Mouse (Mus musculus) left cerebral cortex, postnatal 14 days (tissue): ENCODE data around the gene Pex12. TPM values are rescaled to one million over a fixed set of nuclear protein-coding genes. Genes with fewer than 3 reads are reported as not detected.
"Not testable (repeated sequence)": the region's sequence is repeated elsewhere in the genome, so short reads cannot be mapped to it uniquely, and the experiment has no call there.

ENCODE experiments used
- DNase-seq, 2 experiments: peaks; one replicate each; pipeline ENCODE4 v3.0.0; 2021 to 2022; ENCODE audit warnings: low spot score in 2 of 2, mixed read lengths in 1 of 2
- intact Hi-C: fragments of 180-260 bp; cut with DNase I; formaldehyde crosslinking; loops from one replicate; pipeline ENCODE4 v1.15.1; 2025
- total RNA-seq, 2 experiments: library from RNA; stranded (reverse); gene quantifications; 2 replicates each; pipeline ENCODE4 v1.2.3; 2021

Gene Pex12
- total RNA-seq, 2 experiments from 2014 or later, result 9.7 to 11.1 TPM

DNA sequence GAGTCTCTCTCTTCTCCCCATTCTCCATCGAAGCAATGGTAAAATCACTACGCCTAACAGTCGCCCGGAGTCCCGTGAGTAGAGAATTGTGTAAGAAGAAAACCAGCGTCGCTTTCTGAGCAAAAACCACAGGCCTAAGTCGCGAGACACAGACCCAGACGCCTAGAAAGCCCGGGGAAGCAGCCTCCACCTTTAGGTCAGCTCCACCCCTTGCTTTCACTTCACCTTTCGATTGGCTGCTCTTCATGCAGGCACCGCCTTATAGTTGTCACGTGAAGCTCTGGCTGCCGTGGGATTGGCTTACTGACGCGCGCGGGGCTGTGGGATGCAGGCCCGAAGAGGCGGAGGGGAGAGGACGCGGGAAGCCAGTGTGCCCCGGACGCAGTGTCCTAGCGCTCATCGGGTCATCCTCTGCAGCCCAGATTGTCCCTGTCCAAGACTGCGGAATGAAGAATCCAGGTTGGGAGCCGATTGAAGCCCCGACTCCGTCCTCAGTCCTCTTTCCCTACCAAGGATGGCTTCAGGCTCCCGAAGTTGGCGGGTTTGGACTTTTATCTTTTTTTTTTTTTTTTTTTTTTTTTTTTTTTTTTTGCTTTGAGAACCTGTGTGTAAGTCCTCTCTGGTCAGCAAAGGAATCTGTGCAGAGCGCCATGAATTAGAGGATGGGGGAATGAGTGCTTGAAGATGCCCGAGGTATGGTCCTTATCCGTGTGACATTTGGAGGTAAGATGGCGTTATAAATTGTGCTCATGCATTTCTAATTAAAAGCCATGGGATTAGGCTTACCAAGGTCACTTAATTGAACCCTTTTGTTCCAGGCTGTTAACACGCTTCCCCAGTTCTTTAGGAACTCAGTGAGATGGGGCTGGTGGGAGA is 10.8 kb downstream of the Pex12 start:
- intact Hi-C loops, result no loop called here
- peak; percentile 95 to 97 for DNase-seq

DNA sequence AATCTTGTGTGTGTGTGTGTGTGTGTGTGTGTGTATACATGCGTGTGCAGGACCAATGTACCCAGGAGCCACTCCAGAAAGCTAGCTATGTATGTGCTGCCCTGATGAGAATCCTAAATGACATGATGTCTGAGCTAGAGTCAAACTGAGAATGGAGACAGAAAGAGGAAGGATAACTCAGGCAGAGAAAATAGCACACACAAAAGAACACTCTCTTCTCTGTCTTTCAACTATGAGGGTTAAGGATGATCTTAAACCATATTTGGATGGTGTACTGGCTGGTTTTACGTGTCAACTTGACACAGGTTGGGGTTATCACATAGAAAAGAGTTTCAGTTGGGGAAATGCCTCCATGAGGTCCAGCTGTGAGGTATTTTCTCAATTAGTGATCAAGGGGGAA is 12.8 kb downstream of the Pex12 start:
- no peak for DNase-seq
- intact Hi-C loops, result no loop called here

GRCm38 (mm10) chr11:83289036-83289435 is 13.3 kb downstream of the Pex12 start:
- no peak for DNase-seq
- intact Hi-C loops, result no loop called here

DNA sequence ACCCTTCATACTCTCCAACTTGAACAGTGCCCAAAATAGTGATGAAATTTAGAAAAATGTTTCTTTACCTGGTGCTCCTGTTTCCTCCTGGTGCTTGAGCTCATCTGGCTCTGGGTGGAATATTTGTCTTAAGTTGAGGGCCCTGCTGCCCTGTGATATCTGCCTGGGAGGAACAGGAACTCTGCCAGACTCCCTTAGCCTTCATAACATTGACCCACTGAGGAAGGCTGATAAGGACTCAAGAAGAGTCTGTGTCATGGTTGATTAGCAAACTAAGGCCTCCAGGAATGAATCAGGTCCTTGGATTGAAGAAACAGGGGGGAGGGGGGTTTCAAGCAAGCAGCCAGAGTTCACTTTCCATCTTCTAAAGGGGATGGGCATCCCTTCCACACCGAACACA is 15.8 kb downstream of the Pex12 start, which contains the start of gene Slfn14:
Gene Slfn14 (minus strand): TSS at position 161 of the 400 bp plus-strand sequence.
- intact Hi-C loops, result no loop called here
- no peak for DNase-seq

DNA sequence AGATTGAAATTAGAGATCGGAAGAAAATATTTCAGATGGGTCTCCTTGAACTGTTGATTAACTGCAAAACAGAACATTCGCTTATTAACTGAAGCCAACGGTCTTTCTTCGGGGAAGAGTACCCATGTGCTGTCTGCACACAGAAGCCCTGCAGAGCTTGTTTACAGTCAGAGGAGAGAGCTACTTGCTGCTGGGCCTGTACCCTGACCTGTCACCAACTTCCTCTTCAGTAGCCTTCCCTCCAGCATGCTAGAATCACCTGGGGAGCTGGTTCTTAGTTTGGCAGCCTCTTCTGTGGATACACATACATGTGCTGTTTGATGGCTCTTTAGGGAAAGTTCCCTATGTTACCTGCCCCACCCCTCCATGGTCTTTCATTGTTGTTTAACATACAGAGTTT is 16.8 kb downstream of the Pex12 start:
- no peak for DNase-seq
- intact Hi-C loops, result no loop called here

- intact Hi-C loops, result no loop called here
Observed at GRCm38 (mm10) chr11:83282084-83282483, 20.3 kb downstream of the Pex12 start.

GRCm38 (mm10) chr11:83279691-83280090 is 22.7 kb downstream of the Pex12 start:
- DNase-seq, result no peak
- intact Hi-C loops, result no loop called here

More at GRCm38 (mm10) chr11:83282084-83282483, 20.3 kb downstream of the Pex12 start:
- DNase-seq, result no peak

DNA sequence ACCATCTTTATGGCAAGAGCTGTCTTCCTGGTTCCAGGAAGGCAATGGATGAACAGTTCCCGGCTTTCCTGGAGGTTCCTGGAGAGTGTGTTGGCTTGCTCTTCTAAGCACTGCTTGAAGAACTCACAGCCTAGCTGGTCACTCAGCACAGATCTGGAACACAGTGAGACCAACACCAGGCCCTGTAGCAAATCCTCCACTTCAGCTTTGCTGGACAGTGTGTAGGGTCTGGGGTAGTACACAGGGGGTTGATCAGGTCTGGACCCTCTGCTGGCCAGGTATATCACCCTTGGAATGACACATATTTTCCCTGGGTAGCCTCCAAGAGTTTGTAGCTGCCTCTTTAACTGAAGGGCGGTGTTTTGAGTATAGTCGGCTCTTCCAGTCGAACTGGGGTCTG is 23.4 kb downstream of the Pex12 start:
- no peak for DNase-seq
- intact Hi-C loops, result no loop called here

- intact Hi-C loops, result no loop called here
- DNase-seq, result no peak
Observed at GRCm38 (mm10) chr11:83276251-83276650, 26.1 kb downstream of the Pex12 start.

DNA sequence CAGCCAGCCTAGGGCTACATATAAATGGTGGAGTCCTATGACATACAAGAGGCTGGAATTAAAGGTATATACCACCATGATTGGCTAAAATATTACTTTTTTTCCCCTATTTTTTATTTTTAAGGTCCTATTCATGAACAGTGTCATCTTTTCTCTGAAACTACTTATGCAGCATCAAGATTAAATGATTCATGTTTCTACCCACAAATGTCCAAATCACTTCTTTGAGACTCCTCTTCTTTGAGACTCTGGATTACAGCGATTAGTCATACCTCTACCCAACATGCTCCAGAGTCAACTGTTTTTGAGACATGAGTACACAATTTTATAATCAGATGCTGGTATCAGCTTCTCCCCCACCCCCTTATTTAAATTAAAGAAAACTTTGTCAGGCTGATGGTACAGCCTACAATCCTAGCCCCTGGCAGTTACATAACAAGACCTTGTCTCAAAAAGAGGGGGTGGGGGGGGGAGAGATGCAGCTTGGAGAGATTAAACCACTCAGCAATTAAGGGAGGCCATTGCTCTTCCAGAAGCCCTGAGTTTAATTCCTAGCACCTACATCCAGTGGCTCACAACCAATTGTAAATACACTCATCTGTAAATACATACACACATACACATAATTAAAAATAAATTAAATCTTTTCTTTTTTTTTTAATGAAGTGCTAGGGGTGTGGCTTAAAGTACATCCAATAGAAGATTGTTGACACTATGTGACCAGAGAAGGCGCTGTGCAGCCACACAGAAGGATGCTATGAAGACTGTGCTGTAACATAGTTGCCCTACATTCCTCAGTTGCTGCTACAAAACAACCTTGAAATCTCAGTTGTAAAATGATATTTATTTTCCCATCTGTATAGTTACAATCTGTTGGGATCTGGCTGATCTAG is 30.2 kb downstream of the Pex12 start:
- DNase-seq, result peak in 1 of 2 experiments; percentile 62
- intact Hi-C loops, result no loop called here

- peak; percentile 73 to 87 for DNase-seq
- intact Hi-C loops, result no loop called here
Observed at GRCm38 (mm10) chr11:83271151-83271950, 31.0 kb downstream of the Pex12 start.

GRCm38 (mm10) chr11:83270842-83271150 is 31.6 kb downstream of the Pex12 start:
- intact Hi-C loops, result no loop called here

GRCm38 (mm10) chr11:83263146-83263545 is 39.2 kb downstream of the Pex12 start:
- no peak for DNase-seq
- intact Hi-C loops, result loop anchor here (5.0 kb wide), 1 partner anchor 346 kb away; no protein-coding TSS in a partner anchor

More at GRCm38 (mm10) chr11:83270842-83271150, 31.6 kb downstream of the Pex12 start:
- DNase-seq, result no peak

- no peak for DNase-seq
- intact Hi-C loops, result loop anchor here (5.0 kb wide), 1 partner anchor 345 kb away; no protein-coding TSS in a partner anchor
Observed at GRCm38 (mm10) chr11:83262673-83263072, 39.7 kb downstream of the Pex12 start.

DNA sequence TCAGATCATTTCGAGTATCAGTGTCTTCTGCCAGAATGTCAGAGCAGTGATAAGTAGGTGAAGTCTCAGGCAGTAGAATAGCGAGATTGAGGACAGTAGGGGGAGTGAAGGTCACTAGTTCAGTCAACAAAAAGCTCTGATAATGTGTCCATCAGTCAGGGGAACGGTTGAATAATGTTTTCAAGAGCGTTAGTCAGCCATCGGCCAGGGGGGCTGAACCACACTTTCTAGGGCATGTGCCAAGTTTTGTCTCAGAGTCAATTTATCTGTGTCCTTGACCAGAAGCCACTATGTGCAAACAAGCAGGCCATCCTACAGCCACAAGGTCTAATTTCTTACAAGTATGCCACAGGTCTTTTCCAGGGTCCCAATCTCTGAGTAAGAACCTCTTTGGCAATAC is 45.2 kb downstream of the Pex12 start:
- DNase-seq, intact Hi-C loops: not testable (repeated sequence)

Other genes starting within 250 kb of the Pex12 start
- 1 to 10 TPM in 1 of 2 experiments, under 1 TPM in 1; 0.78 to 1.3 TPM for gene Slfn2, start 237.5 kb downstream of the Pex12 start, total RNA-seq
- gene Slfn1, start 185.7 kb downstream of the Pex12 start, total RNA-seq, result not detected
- gene Slfn4, start 127.4 kb downstream of the Pex12 start, total RNA-seq, result not detected
- gene Slfn3, start 111.3 kb downstream of the Pex12 start, total RNA-seq, result under 1 TPM; 0.23 to 0.31 TPM
- gene Slfn14, start 15.9 kb downstream of the Pex12 start, total RNA-seq, result not detected
- 100 to 1,000 TPM; 304 to 324 TPM for gene Ap2b1, start 3.6 kb downstream of the Pex12 start, total RNA-seq
- gene Rasl10b, start 106.6 kb upstream of the Pex12 start, total RNA-seq, result 100 to 1,000 TPM; 229 to 234 TPM
- gene Gas2l2, start 126.9 kb upstream of the Pex12 start, total RNA-seq, result under 1 TPM in 1 of 2 experiments, not detected in 1; 0.34 TPM
- gene 1700020L24Rik, start 135.1 kb upstream of the Pex12 start, total RNA-seq, result not detected
- 1 to 10 TPM; 3.9 to 5.8 TPM for gene Mmp28, start 160.5 kb upstream of the Pex12 start, total RNA-seq
- 10 to 100 TPM; 52.0 to 62.1 TPM for gene Taf15, start 170.5 kb upstream of the Pex12 start, total RNA-seq
- not detected for gene Heatr9, start 219.6 kb upstream of the Pex12 start, total RNA-seq
- not detected for gene Ccl5, start 227.9 kb upstream of the Pex12 start, total RNA-seq